Mouse (Mus musculus): ENCODE results near the gene Plpp7. TPM values are rescaled to one million over a fixed set of nuclear protein-coding genes. Genes with fewer than 3 reads are reported as not detected.

The Plpp7 gene
- total RNA-seq, 2 experiments from 2014 or later = 15.7 to 20.5 TPM

- DNase-seq = no peak
Observed at GRCm38 (mm10) chr2:32141602-32142001, 46.3 kb downstream of the Plpp7 start.

- no peak for DNase-seq
Observed at GRCm38 (mm10) chr2:32142368-32142767, 47.0 kb downstream of the Plpp7 start.

GRCm38 (mm10) chr2:32144633-32145032 is 49.3 kb downstream of the Plpp7 start:
- DNase-seq = no peak

- DNase-seq = no peak
Observed at GRCm38 (mm10) chr2:32146617-32147162, 51.4 kb downstream of the Plpp7 start.

- no peak for DNase-seq
Observed at GRCm38 (mm10) chr2:32150135-32150534, 54.8 kb downstream of the Plpp7 start.

DNA sequence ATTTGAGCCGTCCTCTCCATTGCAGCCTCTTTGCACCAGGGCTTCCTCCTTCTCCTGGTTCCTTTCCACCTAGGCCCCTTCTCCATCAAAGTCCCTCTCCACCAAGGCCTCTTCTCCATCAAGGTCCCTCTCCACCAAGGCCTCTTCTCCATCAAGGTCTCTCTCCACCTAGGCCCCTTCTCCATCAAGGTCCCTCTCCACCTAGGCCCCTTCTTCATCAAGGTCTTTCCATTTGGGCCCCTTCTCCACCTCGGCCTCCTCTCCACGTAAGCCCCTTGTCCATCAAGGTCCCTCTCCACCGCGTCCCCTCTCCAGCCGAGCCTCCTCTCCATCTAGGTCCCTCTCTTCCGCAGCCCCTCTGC is 55.2 kb downstream of the Plpp7 start:
- DNase-seq = no peak

GRCm38 (mm10) chr2:32150924-32151659 is 55.8 kb downstream of the Plpp7 start, which contains the start of gene Prrc2b:
Prrc2b (plus strand) TSS chr2:32151082.
- DNase-seq = peak; percentile 84

GRCm38 (mm10) chr2:32151660-32152366 is 56.5 kb downstream of the Plpp7 start:
- peak; percentile 38 for DNase-seq

DNA sequence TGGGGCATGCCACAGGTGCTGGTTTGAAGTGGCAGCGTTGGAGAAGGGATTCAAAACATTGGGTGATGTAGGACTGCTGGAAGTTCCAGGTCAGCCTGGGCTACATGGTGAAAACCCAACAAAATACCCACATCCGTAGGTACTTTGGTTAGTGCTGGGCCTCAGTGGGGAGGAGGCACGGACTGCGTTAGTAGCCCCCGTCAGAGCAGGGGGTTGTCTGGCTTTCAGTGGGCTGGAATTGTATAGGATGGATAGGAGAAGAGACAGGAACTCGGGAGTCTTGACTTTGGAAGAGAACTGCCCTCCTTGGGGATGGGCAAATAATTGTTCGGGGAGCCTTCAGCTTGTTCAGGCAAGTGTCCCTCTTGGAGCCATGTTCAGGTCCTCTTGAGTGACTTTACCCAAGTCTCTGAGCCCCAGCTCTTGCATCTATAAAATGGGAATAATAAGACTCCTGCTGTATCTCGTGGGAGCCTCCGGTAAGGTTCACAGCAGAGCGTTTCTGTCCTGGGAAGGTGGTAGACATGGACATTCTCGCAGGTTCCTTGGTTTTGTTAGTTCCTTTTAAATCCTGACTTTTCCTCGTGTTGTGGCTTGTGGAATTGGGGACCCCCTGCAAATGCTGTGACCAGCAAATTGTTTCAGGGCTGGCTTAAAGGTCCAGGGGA is 57.2 kb downstream of the Plpp7 start:
- DNase-seq = no peak

DNA sequence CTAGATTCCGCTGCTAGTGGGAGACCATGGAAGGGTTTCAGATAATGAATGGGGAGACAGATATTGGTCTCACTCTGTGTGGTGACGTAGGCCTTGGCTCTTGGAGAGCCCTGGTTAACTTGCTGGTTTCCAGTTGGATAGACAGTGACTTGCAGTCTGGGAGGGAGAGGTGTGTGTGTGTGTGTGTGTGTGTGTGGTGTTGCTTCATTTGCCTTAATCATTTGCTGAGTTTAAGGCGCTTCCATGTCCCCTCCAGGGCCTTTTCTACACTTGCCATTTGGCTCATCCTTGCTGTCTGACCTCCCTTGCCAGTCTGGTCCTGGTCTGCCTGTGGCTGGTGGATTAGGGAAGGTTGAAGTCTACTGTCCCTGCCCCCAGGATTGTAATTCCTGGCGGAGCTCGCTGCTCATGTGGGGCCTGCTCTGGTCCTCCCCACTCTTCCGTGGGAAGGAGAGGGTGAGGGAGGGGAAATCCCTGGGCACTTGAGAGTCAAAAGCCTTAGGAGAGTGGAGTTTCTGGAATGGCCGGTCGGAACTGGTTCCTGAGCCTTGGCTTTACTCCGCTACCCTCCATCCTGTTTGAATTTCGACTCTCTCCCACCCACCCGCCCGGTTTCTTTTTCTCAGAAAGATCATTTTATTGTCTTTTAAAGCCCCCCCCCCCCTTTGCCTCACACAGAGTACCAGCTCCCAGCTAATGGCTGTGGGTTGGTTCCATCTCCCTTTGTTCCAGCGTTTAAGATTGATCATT is 57.9 kb downstream of the Plpp7 start:
- DNase-seq = peak; percentile 46

DNA sequence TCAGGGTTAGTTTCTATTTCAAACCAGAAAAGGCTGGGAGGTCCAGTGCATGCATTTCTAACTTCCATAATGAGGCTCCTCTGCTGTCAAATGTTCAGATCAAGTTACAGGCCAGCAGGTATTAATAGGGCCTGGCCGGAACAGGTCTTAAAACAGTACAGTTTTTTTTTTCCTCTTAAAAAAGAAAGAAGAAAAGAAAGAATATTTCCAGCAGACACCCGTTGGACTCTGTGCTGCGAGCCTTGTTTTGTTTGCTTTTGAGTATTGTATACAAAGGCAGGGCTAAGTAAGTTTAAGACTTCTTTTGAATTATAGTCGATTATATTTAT is 58.4 kb downstream of the Plpp7 start:
- no peak for DNase-seq

- no peak for DNase-seq
Observed at GRCm38 (mm10) chr2:32154334-32154997, 59.1 kb downstream of the Plpp7 start.

GRCm38 (mm10) chr2:32154998-32155541 is 59.7 kb downstream of the Plpp7 start:
- DNase-seq = no peak

- no peak for DNase-seq
Observed at GRCm38 (mm10) chr2:32155614-32156013, 60.3 kb downstream of the Plpp7 start.

- no peak for DNase-seq
Observed at GRCm38 (mm10) chr2:32156645-32157044, 61.3 kb downstream of the Plpp7 start.

DNA sequence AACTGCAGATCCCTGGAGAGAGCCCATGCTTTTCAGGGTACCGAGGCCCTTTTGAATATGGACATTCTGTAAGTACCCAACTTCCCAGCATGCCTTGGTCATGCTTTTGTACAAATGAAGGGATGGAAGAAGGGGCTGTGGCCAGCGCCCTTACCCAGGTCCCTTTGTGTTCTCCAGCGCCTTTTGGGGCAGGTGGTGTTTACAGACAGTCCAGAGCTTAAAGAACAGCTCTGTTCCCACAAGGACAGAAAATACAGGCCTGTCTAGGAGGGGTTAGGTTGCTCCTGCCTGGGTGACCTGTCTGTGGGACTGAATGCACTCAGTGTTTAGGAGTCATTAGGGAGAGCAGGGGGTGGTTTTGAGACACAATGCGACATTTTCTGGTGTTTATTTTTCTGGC is 62.0 kb downstream of the Plpp7 start:
- DNase-seq = no peak

DNA sequence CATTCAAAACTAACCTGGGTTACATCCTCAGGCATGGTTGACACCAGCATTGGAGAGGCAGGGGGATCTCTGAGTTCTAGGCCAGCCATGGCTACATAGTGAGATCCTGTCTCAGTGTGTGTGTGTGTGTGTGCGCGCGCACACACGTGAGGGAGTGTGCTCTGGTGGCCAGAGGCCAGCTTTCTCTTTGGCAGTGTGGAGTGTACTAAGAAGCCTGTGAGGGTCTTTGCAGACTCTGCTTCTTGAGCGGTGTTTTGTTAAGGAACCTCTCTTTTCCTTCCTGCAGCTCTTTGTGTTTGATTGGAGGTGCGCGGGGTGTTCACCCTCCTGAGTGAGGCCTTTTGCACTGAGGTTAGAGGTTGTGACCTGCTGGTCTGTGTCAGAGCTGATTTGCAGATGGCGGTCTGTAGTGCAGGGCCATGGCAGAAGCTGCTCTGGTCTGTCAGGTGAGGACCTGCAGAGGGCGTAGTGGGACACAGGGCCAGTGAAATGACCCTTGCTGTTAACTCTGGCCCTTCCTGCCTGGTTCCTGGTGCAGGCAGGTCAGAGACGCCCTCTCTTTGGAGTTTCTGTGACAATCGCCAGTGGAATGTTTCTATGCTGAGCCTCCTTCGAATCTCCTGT is 63.4 kb downstream of the Plpp7 start:
- no peak for DNase-seq

Measured in heart, postnatal 4 days (tissue).